26 mouse cellular contexts compared by ENCODE assay signal in genomic region chr6:147643875-147644274, GRCm38 (mm10).
"Had no signal": no experiment of that assay in that cellular context is flagged by ENCODE, and none has a peak within 500 bp of the region (broad histone marks: within the 10 kb centered on the region; RNA-seq: fewer than 3 reads in every experiment).

No protein-coding gene starts in this region.

- H3K27ac ChIP-seq: gastrocnemius, adult 2 months; heart, adult 2 months; heart, embryonic 13.5 days; heart, embryonic 15.5 days; hindbrain, embryonic 10.5 days; hindbrain, embryonic 12.5 days; hindbrain, embryonic 14.5 days; intestine, embryonic 15.5 days; layer of hippocampus, adult 2 months; left cerebral cortex, adult 2 months; limb, embryonic 10.5 days; limb, embryonic 12.5 days; liver, embryonic 14.5 days had no signal

- H3K36me3 ChIP-seq: heart, embryonic 13.5 days; heart, embryonic 15.5 days; hindbrain, embryonic 10.5 days; hindbrain, embryonic 12.5 days; intestine, embryonic 15.5 days; limb, embryonic 10.5 days; limb, embryonic 12.5 days had no signal

- ATAC-seq: hindbrain, embryonic 16.5 days; inflammation-experienced regulatory T-cells, adult 6 months; intestine, embryonic 15.5 days; intestine, postnatal 0 days had no signal

- DNase-seq: gastrocnemius, adult 2 months; gastrocnemius, postnatal 10 days; gastrocnemius, postnatal 25 days; heart, adult 2 months; heart, postnatal 4 days; kidney, adult 18-20 months; kidney, adult 8-10 months; kidney, postnatal 10 days; kidney, postnatal 25 days; kidney, postnatal 4 days; liver had no signal

- H3K4me1 ChIP-seq: heart, embryonic 13.5 days; heart, embryonic 15.5 days; hindbrain, embryonic 10.5 days; hindbrain, embryonic 12.5 days; intestine, embryonic 15.5 days had no signal

- H3K4me3 ChIP-seq: gastrocnemius, adult 2 months; heart, adult 2 months; heart, embryonic 13.5 days; heart, embryonic 15.5 days; hindbrain, embryonic 10.5 days; hindbrain, embryonic 12.5 days; intestine, embryonic 15.5 days; layer of hippocampus, adult 2 months; left cerebral cortex, adult 2 months; limb, embryonic 10.5 days; limb, embryonic 12.5 days had no signal

- H3K4me2 ChIP-seq: heart, embryonic 11.5 days; heart, embryonic 13.5 days; heart, embryonic 15.5 days; hindbrain, embryonic 12.5 days; hindbrain, embryonic 14.5 days; intestine, embryonic 15.5 days; limb, embryonic 12.5 days had no signal

- H3K27me3 ChIP-seq: heart, embryonic 13.5 days; heart, embryonic 15.5 days; hindbrain, embryonic 12.5 days; intestine, embryonic 15.5 days; limb, embryonic 12.5 days had no signal

- H3K9ac ChIP-seq: heart, embryonic 13.5 days; heart, embryonic 15.5 days; hindbrain, embryonic 12.5 days; hindbrain, embryonic 14.5 days; intestine, embryonic 15.5 days; limb, embryonic 12.5 days; liver, embryonic 14.5 days had no signal

- H3K9me3 ChIP-seq: heart, embryonic 13.5 days; heart, embryonic 15.5 days; hindbrain, embryonic 10.5 days; hindbrain, embryonic 12.5 days; intestine, embryonic 15.5 days; limb, embryonic 10.5 days; limb, embryonic 12.5 days had no signal
